Mouse (Mus musculus): ENCODE results near the gene Smim14.

- TF ChIP-seq CTCF (conservative IDR thresholded peaks at IDR 0.05; ENCODE audit: low read length), result no peak
- TF ChIP-seq POU5F1 (IDR thresholded peaks at IDR 0.05; ENCODE audit: borderline replicate concordance, low read length), result no peak
- TF ChIP-seq NANOG (IDR thresholded peaks at IDR 0.05; ENCODE audit: borderline replicate concordance, low read length), result no peak
These were observed 22.2 kb downstream of the Smim14 start for GRCm38 (mm10) chr5:65514635-65515278.

Data from E14TG2a.4 (cell line).